Mouse (Mus musculus) megakaryocyte-erythroid progenitor cell, adult 5 weeks (primary cell): ENCODE measurements around the gene Sbp. TPM values are rescaled to one million over a fixed set of nuclear protein-coding genes. Genes with fewer than 3 reads are reported as not detected.

Source experiments
- polyA plus RNA-seq: library from polyadenylated mRNA; stranded (reverse); fragments of >175 nt; gene quantifications from 2 replicates; pipeline ENCODE4 v1.2.3, GENCODE M21; 2012

The Sbp gene
- polyA plus RNA-seq, result not detected in 2 replicates

GRCm38 (mm10) chr17:23941372-23941771 is at the start of gene Sbp:
TSS of gene Sbp (plus strand) at chr17:23941672.

DNA sequence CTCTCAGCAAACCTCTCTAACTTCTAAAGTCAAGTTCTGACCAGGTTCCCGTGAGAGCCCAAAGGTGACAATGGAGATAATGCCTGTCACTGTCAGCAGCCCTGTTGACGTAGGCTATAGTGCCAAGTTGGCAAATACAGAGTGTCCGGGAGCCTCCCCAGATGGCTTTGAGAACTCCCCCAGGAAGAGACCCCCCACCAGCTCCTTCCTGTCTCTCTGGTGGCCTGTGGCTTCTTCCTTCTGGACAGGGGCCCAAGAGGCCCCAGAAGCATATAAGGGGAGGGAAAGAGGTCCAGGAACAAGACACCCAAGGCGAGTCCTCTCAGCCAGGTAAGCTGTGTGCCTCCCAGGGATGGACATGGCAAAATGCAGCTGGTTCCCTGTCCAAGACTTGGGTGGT is 24.3 kb upstream of the Sbp start, which contains the start of gene Dcpp3:
Gene Dcpp3, plus strand, starts transcription at position 301 of the 400 bp plus-strand sequence.

DNA sequence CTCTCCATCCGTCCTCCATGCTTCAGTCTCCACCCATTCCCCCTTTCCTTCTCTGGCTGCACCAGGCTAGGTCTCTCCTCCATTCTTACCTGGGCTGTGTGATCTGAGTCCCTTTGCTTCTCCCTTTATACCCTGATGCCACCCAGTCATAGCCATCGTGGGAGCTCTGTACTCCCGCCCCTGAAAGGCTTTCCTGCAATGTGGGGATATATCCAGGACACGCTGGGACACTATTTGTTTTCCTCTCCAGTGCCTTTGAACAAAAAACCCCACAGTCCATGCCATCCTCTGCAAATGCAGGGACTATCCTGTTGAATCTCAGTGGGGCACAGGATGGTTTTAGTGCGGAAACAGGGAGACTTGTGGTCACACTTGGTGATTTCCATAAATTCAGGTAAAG is 13.7 kb downstream of the Sbp start, which contains the start of gene Sbpl:
Gene Sbpl, minus strand, starts transcription at position 101 of the 400 bp plus-strand sequence.

GRCm38 (mm10) chr17:23980297-23980909 is 38.9 kb downstream of the Sbp start, which contains the start of gene Prss30:
TSS of gene Prss30 (minus strand) at chr17:23980566.

Other genes with a start within 250 kb of the Sbp start
- 0.04 TPM in 1 of 2 replicates, not detected in the other for gene 1520401A03Rik, start 218.9 kb upstream of the Sbp start, polyA plus RNA-seq
- gene Pkmyt1, start 215.3 kb upstream of the Sbp start, polyA plus RNA-seq, result 234 and 248 TPM in 2 replicates
- gene Paqr4, start 200.8 kb upstream of the Sbp start, polyA plus RNA-seq, result 6.6 and 11.9 TPM in 2 replicates
- 0.10 and 0.19 TPM in 2 replicates for gene Kremen2, start 195.8 kb upstream of the Sbp start, polyA plus RNA-seq
- 48.3 and 66.6 TPM in 2 replicates for gene Flywch1, start 170.1 kb upstream of the Sbp start, polyA plus RNA-seq
- gene Flywch2, start 155.6 kb upstream of the Sbp start, polyA plus RNA-seq, result 13.9 and 18.9 TPM in 2 replicates
- gene Srrm2, start 151.1 kb upstream of the Sbp start, polyA plus RNA-seq, result 226 and 408 TPM in 2 replicates
- gene Elob, start 112.5 kb upstream of the Sbp start, polyA plus RNA-seq, result 607 and 611 TPM in 2 replicates
- not detected in 2 replicates for gene Prss33, start 105.6 kb upstream of the Sbp start, polyA plus RNA-seq
- not detected in 2 replicates for gene Prss32, start 97.8 kb upstream of the Sbp start, polyA plus RNA-seq
- not detected in 2 replicates for gene Prss41, start 97.5 kb upstream of the Sbp start, polyA plus RNA-seq
- gene Prss21, start 73.6 kb upstream of the Sbp start, polyA plus RNA-seq, result not detected in 2 replicates
- not detected in 2 replicates for gene Dcpp1, start 60.8 kb upstream of the Sbp start, polyA plus RNA-seq
- not detected in 2 replicates for gene Dcpp2, start 60.8 kb upstream of the Sbp start, polyA plus RNA-seq
- gene Dcpp3, start 24.2 kb upstream of the Sbp start, polyA plus RNA-seq, result not detected in 2 replicates
- not detected in 2 replicates for gene Sbpl, start 13.6 kb downstream of the Sbp start, polyA plus RNA-seq
- gene Prss30, start 38.9 kb downstream of the Sbp start, polyA plus RNA-seq, result 0.25 and 0.40 TPM in 2 replicates
- 0.04 TPM in 1 of 2 replicates, not detected in the other for gene Prss22, start 56.4 kb downstream of the Sbp start, polyA plus RNA-seq
- gene Prss27, start 96.5 kb downstream of the Sbp start, polyA plus RNA-seq, result not detected in 2 replicates
- gene Kctd5, start 131.8 kb downstream of the Sbp start, polyA plus RNA-seq, result 11.5 and 14.5 TPM in 2 replicates
- gene Pdpk1, start 209.3 kb downstream of the Sbp start, polyA plus RNA-seq, result 31.7 and 42.0 TPM in 2 replicates
- gene Amdhd2, start 222.1 kb downstream of the Sbp start, polyA plus RNA-seq, result 177 and 199 TPM in 2 replicates
- gene Atp6v0c, start 228.0 kb downstream of the Sbp start, polyA plus RNA-seq, result 505 and 717 TPM in 2 replicates